Mouse (Mus musculus) hematopoietic stem cell, adult 5-6 weeks (primary cell): ENCODE measurements at regions not wholly inside any gene's neighbourhood (a gene's known extent, or its start where the extent isn't known, plus 50 kb on each side); places are given as distances from the start of the nearest gene placed in this dataset.

ENCODE experiments used
- ATAC-seq, 2 experiments: fragments of 125-278 bp in 1 of 2; replicated peaks in 1 of 2; 2 replicates each; pipeline ENCODE4 v1.8.0; 2016 to 2017; ENCODE audit warnings: inconsistent platforms in 2 of 2, mild to moderate bottlenecking in 2 of 2, moderate number of reproducible peaks in 2 of 2, low read depth in 1 of 2, moderate TSS enrichment in 1 of 2; ENCODE audit not compliant: low FRiP score in 2 of 2, poor library complexity in 2 of 2, severe bottlenecking in 2 of 2, insufficient read depth in 1 of 2, low TSS enrichment in 1 of 2

DNA sequence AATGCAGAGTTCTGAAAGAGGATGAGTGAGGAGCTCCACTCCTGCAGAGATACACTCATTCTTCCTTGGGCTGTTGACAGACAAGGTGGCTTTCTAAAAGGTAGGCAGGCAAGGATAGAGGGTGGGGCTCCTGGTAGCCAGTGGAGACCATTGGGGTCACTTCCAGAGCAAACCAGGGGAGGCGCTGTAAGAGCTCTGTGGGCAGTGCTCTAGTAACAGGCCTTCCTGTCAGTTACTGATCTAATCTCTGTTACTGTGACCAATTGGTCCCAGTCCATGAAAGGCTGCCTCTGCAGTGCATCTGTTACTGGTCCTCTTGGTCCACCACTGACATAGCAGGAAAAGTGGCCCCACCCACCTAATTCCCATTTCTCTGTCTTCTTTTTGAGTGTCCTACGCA, 88.3 kb upstream of the Rbpj start:
- no peak for ATAC-seq

DNA sequence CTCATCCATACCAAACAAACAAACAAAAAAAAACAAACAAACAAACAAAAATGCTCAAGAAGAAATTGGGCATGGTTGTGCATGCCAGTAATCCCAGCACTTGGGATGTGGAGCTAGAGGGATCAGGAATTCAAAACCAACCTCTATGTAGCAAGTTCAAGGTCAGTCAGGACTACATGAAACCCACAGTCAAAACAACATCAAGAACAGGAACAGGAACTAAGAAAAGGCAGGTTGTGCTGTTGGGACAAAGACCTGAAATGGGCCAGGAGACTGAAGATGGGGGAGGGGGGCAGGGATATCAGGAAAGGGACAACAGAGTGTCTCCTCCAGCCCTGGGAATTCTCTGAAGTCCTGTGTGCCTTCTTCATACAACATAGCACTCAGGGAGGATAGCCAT, 87.8 kb upstream of the Rbpj start:
- no peak for ATAC-seq

DNA sequence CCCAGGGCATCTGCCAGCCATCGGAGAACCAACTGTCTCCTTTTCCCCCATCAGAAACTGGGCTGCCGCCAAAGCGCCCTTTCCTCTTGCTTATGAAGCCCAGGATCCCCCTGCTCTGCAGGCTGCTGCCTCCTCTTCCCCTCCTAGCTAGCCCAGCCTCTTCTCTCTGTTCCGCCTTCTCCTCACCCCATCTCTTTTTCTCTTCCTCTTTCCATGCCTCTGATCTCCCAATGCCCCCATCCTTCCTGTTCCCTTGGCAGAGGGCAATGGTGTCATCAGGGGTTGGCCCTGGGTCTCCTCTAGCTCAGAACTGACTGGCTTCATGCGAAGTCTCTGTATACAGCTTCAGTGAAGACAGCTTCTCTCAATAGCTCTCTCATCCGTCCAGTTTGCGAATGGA, 87.4 kb upstream of the Rbpj start:
- peak; percentile 43 to 72; a peak in 3 of 4 replicates for ATAC-seq

DNA sequence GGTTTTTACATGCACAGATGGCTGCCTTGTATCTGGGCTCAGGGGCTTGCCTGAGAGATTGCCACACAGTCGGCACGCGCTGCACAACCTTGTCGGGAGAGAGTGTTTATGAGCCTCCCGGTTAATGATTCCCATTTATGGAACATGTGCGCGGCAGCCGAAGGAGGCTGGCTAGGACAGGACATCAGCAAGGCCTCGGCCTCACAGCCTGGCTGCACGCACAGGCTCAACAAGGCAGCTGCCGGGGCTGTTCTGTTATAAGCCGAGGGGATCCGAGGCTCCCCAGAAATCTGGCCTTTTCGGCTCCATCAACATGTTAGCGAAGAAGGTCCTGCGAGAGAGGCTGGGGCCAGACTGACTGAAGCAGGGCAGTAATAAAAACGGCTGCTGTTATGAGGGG, 86.3 kb upstream of the Rbpj start:
- ATAC-seq, result no peak

DNA sequence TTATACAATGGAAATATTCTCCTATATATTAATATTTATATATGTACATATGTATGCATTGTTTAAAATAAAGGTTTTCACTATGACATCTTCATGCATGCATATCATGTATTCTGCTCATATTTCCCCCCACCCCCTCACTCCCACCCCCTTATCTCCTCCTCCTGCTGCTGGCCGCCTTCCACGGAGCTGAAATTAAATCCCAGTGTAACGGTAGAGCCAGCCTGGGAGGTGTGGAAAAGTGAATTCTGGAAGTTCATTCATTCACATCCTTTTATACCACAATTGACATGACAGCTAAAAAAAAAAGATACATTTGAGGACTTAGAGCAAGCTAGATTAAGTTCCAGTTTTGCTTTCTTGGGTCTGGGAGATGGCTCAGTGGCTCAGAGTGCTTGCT, 85.7 kb upstream of the Rbpj start:
- no peak for ATAC-seq

DNA sequence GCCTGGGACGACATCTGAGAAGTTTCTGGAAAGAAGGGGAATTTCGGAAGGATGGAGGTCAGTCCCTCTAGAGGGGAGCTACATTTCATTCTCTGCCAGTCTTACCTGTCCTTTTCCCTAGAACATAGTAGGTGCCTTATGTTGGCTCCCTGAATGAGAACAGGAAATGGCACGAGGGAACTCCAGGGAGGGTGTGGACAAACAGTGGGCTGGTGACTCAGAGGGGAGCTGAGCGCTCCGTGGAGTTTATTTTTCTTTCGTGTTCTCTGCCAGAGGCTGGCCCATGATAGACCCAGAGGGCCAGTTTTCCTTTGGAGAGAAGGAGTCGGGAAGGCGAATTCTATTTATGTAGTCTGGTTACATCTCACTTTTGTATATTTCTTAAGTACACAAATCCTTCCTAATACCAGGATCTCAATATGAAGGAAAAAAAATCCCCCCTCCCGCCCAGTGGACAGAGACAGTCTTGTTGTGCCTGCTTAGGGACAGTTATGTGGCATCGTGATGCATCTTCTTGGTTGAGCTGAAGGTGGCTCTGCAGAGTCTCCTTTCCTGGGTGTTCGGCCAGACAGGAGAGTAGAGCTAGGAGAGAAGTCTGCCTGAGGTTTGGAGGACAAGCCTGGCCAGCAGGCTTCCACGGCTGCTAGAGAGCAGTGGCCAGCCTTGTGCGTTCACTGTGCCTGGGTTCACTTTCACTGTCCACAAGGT, 84.3 kb upstream of the Rbpj start:
- no peak for ATAC-seq

DNA sequence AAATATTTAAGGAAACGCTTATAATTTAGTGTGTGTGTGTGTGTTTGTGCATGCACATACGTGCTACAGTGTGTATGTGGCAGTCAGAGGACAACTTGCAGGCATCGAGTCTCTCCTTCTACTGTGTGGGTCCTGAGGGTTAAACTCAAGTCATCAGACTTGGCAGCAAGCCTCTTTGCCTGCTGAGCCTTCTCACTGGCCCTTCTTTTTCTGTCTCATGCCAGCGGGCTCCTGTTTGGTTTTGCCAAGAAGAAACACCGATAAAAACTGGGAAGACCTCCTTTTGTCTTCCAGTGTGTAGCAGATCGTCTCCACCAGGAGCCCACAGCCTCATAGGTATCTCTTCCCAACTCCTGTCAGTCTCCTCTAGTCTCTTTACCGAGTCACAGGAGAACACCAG, 81.9 kb upstream of the Rbpj start:
- no peak for ATAC-seq

DNA sequence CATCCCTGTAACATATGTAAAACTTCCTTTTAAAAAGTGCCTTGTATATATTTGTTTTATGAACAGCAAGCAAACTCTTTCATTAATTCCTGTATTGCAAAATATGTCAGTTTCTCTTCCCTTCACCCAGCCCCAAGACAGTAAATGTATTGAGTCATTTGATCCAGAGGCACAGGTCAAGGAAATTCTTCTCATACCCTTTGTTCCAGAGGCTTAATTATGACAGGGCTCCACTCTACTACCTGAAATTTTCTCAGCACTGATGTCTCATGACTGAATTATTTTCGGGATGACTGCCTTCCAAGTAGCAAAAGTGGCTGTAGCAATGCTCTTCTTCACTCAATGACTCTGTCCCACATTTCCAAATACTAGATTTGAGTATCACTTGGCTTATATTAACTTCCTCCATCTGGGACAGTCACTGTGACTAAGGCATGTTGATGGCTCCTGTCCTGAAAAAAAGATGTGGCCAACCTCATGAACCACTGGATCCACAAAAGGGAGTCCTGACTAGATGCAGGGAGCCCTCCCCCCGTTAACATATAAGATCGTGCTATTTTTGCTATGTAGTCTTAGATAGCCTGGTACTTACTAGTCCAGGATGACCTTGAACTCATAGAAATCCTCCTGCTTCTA, 80.3 kb upstream of the Rbpj start:
- ATAC-seq, result no peak

DNA sequence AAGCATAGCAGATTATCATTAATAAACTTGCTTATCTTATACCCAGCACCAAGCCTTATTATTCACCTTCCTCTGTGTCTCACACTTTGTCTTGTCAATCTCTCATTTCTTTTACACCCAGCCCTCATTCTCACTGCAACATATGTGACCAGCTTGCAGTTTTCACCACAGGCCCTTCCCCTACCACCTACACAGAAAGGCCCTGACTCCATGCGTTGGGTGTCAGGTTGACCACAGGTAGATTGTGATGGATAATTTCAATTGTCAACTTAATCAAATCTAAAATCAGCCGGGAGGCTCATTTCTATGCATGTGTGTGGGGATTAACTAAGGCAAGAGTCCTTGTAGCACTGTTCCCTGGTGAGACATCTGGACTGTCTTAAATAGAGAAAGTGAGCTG, 72.4 kb upstream of the Rbpj start:
- no peak for ATAC-seq

DNA sequence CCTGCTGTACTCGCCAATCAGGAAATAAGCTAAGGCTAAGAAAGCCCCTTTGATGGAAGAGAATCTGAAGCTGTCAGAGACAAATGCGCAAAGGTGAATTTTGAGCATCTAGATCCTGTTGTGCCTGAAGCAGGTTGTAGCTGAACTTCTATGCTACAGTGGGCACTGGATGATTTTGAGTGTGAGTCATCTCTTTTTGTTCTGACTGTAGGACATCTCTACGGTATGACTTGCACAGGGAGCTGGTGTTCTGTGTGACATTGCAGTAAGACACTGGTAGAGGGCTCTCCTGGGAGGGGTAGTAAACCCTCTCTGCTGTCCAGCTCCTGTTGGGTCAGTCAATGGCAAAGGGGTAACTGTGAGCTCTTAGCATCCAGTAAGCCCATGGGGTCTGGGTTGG, 71.4 kb upstream of the Rbpj start:
- ATAC-seq, result no peak

DNA sequence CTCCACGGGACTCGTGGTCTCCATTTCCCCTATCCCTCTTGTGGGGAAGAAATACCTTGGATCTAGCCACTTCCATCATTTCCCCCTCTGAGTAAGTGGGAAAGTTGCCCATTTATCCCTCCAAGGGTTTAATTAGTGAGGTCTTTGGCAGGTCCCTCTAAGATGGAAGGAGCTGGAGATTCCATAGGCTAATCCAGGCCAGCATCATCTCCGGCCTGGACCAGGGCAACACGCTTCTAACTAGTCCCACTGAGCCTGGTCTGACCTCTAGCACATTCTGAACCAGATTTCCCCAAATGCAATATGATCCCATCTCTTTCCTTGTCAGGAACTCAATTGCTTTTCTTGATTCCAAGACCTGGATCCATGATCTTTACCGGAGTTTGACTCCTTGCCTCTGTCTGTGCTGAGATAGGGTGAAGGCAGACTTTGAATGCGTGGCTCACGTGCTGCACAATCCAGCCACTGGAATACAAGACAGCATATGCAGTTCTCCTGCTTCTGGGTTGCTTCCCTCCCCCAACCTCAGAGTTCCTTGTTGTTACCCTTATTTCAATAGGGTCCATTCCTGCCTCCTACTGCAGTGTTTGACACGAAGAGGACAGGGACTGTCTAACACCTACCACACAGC, 67.4 kb upstream of the Rbpj start:
- ATAC-seq, result no peak

DNA sequence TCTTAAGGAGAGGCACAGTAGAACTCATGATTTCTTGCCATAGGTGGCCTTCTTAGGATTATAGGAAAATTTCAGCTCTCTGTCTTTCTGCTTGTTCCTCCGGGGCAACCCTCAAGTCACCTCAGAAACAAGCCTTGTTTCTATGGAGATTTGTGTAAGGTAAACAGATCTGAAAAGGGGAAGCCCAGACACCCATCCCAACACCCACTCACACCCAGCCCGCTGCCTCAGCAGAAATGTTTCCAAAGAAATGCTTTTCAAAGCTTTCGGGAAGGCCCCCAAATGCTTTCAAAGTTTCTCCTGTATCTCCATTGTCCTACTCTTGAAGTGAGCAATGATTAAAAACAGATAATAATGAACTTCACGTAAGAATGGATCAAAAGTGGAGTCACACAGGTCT, 64.9 kb upstream of the Rbpj start:
- ATAC-seq, result peak; percentile 69 to 81

DNA sequence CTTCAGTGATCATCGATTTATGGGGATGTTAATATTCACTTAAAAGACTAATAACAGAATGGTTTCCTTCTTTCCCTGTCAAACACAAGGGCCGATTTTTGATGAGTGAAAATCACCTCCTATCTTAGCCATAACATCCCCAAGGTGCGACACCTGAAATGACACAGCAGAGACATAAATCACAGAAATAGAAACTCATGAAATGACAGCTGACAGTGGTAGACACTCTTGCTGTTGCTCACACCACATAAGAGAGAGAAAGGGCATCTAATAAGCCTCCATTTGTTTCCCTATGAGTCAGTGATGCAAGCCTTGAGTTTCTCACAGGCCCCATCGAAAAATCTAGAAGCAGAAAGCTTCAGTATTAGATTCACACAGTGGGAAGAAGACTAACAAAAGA, 63.9 kb upstream of the Rbpj start:
- ATAC-seq, result no peak

DNA sequence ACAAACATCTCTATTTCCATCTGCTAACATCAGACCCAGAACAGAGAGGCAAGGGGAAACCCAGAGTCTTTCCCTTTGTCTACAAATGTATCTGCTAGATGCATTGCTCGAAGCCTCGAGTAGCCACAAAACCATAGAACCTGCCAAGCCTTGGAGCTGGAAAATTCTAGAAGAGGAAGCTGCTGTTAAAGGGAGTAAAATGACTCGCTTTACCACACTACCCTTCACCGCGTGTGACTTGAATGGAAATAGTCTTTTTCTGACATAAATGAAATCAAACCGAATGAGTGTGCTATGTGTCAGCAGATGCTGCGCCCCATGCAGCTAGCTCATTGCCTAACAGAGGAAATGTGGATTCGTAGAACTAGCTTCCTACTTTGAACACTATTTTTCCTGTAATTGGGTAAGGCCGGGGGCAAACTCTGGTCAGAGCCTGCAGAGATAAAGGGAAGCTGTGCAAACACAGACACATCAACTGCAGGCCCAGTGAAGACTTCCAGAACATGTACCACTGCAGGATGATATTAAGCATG, 63.3 kb upstream of the Rbpj start:
- ATAC-seq, result peak; percentile 71 to 77

DNA sequence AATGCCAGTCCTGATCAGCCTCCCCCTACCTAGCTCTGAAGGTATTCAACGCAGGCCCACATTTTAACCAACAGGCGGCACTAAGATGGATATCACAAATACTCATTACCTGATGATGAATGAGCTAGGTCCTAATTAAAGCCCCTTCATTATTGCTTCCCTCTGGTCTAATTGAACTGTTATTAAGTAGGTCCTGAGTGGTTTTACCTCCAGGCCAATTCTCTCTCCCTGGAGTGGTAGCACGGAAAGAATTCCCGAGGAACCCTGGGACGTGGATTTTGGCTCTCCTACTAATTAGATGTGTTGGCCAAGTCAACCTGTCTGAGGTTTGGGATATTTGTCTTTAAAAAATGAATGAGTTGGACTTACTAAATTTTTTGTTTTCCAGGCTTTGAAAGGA, 60.0 kb upstream of the Rbpj start:
- ATAC-seq, result no peak

DNA sequence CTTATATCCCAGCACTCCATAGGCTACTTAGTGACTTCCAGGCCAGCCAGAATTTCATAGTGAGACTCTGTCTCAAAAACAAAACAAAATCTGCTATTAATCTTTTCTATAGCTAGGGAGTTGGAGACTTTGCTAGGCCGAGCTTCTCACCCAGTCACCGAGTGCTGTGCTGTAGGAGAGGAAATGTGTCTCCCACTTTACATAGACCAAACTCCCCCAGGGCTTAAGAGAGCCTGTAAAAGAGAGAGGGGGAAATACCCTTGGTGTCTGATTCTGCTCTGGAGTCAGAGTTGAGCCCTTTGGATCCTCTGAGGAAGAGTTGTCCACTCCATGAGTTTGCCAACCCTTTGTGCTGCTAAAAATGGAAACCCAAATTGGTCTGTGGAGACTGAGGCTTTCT, 58.3 kb upstream of the Rbpj start:
- ATAC-seq, result no peak

DNA sequence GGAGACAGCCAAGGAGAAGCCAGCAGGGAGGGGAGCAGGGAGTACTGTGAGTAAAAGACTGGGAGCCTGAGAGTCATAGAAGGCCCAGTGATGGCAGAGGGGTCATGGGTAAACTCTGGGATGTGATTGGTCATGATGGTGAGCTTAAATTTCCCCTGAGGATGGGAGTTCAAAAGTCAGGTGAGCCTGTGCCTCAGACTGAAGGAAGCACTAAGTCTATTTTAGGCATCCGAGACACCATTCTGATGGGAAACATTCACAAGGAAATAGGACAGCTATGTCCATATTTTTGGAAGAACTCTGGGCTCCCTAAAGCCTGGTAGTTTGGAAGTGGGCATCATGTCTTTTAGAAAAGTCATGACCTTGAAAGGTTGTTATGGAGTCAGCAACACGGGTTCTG, 57.7 kb upstream of the Rbpj start:
- no peak for ATAC-seq

DNA sequence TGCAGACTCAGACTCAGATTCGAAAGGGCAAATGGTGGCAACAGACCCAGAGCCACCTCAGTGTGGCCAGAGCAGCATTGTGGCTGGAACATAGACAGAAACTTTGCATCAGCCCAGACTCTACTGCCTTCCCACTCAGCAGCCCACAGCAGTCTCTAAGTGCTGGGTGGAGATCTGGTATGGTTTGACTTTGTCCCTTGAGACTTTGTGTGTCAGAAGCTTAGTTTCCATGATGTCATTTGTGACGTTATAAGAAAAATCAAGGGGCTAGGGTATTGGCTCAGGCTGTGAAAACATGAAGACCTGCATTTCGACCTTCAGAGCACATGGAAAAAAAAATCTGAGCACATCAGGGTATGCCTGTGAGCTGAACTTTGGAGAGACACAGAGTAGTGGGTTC, 56.2 kb upstream of the Rbpj start:
- no peak for ATAC-seq
